Mouse (Mus musculus) bone marrow macrophage, adult 2 months (primary cell): Measurements from ENCODE around the gene Serpine2.

Experiments
- CTCF ChIP-seq: IDR thresholded peaks from 2 replicates; pipeline ENCODE4 v1.5.1; 2012; ENCODE audit warnings: low read depth, mild to moderate bottlenecking, low read length, moderate library complexity
- POLR2A ChIP-seq: IDR thresholded peaks from 2 replicates; pipeline ENCODE4 v1.6.1; 2012; ENCODE audit warnings: mild to moderate bottlenecking, low read depth, low read length, borderline replicate concordance

DNA sequence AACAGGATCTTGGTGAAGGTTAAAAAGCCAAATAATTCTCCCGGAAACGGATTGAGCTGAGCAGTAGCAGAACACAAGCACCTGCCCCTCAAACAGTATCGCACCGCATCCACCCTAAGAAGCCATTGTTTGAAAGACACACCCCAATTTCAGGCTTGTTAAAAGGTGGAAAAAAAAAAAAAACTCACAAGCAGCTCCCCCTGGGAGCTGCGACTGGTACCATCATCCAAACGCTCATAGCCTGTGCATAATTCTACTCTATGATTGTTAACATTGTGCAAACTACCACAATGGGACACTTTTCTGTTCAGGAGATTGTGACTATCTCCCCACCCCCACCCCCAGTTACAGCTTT, 99.1 kb downstream of the Serpine2 start:
- no peak for TF ChIP-seq CTCF
- no peak for TF ChIP-seq POLR2A
